Mouse (Mus musculus) forebrain, embryonic 10.5 days (tissue): Measurements from ENCODE around the gene Fam155a. TPM values are rescaled to one million over a fixed set of nuclear protein-coding genes. Genes with fewer than 3 reads are reported as not detected.

Experiments used
- DNase-seq: peaks from one replicate; pipeline ENCODE4 v3.0.0-alpha.2; 2017; ENCODE audit warnings: low spot score; ENCODE audit errors: extremely low spot score
- H3K27ac ChIP-seq: fragments of 300-500 bp; sonication (generic); 2 replicates; pipeline ENCODE4 v1.5.1; 2016; ENCODE audit warnings: mild to moderate bottlenecking
- H3K27me3 ChIP-seq: fragments of 300-500 bp; sonication (generic); 2 replicates; pipeline ENCODE4 v1.6.1; 2016; ENCODE audit warnings: mild to moderate bottlenecking; ENCODE audit not compliant: poor library complexity, severe bottlenecking
- H3K36me3 ChIP-seq: fragments of 300-500 bp; sonication (generic); replicated peaks from 2 replicates; pipeline ENCODE4 v1.6.1; 2016; ENCODE audit warnings: mild to moderate bottlenecking, moderate library complexity
- H3K4me1 ChIP-seq: fragments of 300-500 bp; sonication (generic); 2 replicates; pipeline ENCODE4 v1.6.1; 2016
- H3K4me3 ChIP-seq: fragments of 300-500 bp; sonication (generic); 2 replicates; pipeline ENCODE4 v1.5.1; 2016; ENCODE audit warnings: mild to moderate bottlenecking, moderate library complexity
- H3K9me3 ChIP-seq: fragments of 300-500 bp; sonication (generic); 2 replicates; pipeline ENCODE4 v1.6.1; 2016; ENCODE audit warnings: mild to moderate bottlenecking, moderate library complexity
- WGBS: fragments of 180-500 bp; shearing (Covaris S2); methylation state at CpG from one replicate; pipeline ENCODE4 v1.1.7; 2016; 5-methylcytosine and 5-hydroxymethylcytosine counted together
- polyA plus RNA-seq: library from polyadenylated mRNA; unstranded; fragments of >200 nt; fragmentation: Nextera tagmentation; extraction: Ambion mirVana; gene quantifications from 2 replicates; pipeline ENCODE4 v1.2.1, GENCODE M21; 2016

The Fam155a gene
- polyA plus RNA-seq, 1 experiment from 2014 or later: 0.53 TPM

GRCm38 (mm10) chr8:9264378-9264777 lies 506.6 kb downstream of the Fam155a start:
- peaks cover 6% of the 10 kb centered on the region for H3K4me1 ChIP-seq
- no peak overlapping the region for H3K4me3 ChIP-seq
- WGBS: 93% methylated on average over 8 of the region's 8 CpGs
- DNase-seq: no peak
- H3K36me3 ChIP-seq: no peaks in the 10 kb centered on the region
- no peaks in the 10 kb centered on the region for H3K27me3 ChIP-seq
- H3K9me3 ChIP-seq: no peaks in the 10 kb centered on the region
- H3K27ac ChIP-seq: no peak overlapping the region

- H3K36me3 ChIP-seq: no peaks in the 10 kb centered on the region
- H3K4me1 ChIP-seq: peaks cover 6% of the 10 kb centered on the region
- WGBS: 60% methylated on average over 8 of the region's 8 CpGs
- H3K9me3 ChIP-seq: no peaks in the 10 kb centered on the region
- no peak overlapping the region for H3K4me3 ChIP-seq
- no peak for DNase-seq
- no peaks in the 10 kb centered on the region for H3K27me3 ChIP-seq
- no peak overlapping the region for H3K27ac ChIP-seq
These were observed 509.4 kb downstream of the Fam155a start for GRCm38 (mm10) chr8:9261527-9261926.

DNA sequence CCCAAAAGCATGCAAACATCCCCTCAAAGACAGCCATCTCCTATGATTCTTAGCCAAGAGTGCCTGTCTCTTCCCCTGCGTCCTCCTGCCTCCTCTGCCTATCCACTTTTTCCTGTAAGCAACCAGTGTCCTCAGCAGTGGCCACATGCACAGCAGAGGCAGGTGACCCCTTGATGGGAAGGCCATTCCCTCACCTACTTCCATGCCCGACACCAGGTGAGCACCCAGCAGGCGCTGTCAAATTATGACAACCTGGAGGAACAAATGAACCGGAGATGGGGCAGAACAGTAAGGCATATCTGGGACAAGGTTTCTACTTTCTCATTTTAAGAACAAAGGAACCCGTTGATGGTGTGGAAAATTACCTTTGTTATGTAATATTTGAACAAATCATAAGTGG lies 515.6 kb downstream of the Fam155a start:
- DNase-seq: no peak
- H3K27me3 ChIP-seq: no peaks in the 10 kb centered on the region
- no peak overlapping the region for H3K4me3 ChIP-seq
- 92% methylated on average over 5 of the region's 5 CpGs for WGBS
- no peaks in the 10 kb centered on the region for H3K4me1 ChIP-seq
- no peaks in the 10 kb centered on the region for H3K36me3 ChIP-seq
- no peaks in the 10 kb centered on the region for H3K9me3 ChIP-seq
- H3K27ac ChIP-seq: no peak overlapping the region

DNA sequence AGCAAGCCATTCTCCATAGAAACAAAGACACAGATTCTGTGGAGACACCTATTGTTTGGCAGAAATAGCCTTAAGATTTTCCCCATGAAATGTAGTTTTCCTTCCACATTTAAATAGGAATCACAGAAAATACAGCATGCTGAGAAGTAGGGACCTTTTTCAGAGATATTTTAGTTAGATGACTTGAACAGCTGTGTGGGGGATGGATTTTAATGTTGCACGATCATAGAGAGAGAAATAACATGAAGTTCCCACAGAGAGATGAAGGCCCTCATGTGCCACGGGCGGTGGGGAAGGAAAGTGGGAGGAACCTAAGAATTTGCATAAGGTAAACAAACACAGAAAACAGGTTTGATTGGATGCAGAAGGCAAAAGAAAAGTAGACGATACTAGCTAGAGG lies 518.0 kb downstream of the Fam155a start:
- Histone ChIP-seq H3K27me3 (no peaks in the 10 kb centered on the region), H3K36me3 (no peaks in the 10 kb centered on the region), H3K27ac (no peak overlapping the region), H3K4me1 (no peaks in the 10 kb centered on the region; the same call in none of the 2 replicates), H3K9me3 (no peaks in the 10 kb centered on the region), H3K4me3 (no peak overlapping the region)
- no peak for DNase-seq
- WGBS: 90% methylated on average over 4 of the region's 4 CpGs

GRCm38 (mm10) chr8:9248109-9248821 lies 522.7 kb downstream of the Fam155a start:
- H3K36me3 ChIP-seq: no peaks in the 10 kb centered on the region
- no peak for DNase-seq
- 82% methylated on average over 17 of the region's 17 CpGs for WGBS
- no peaks in the 10 kb centered on the region for H3K9me3 ChIP-seq
- H3K4me1 ChIP-seq: peaks cover 17% of the 10 kb centered on the region
- no peak overlapping the region for H3K27ac ChIP-seq
- H3K4me3 ChIP-seq: no peak overlapping the region
- H3K27me3 ChIP-seq: no peaks in the 10 kb centered on the region

DNA sequence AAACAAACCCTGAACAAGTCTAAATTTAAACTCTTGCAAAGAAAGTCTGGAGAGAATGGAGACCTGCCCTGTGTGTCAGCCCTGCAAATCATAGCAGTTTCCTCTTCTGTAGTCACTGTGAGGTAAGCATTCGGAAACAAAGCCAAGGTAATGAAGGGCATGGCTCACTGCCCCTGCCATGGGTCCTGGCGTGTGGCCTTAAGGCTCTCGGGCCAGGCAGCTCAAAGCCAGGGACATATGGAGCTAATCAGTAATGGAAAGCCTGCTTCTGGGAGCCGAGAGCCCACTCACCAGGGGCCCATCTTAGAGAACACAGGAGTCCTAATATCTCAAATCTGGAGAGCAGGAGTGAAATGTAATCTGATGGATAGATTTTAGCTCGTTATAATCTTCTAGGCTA lies 525.0 kb downstream of the Fam155a start:
- Histone ChIP-seq H3K27me3 (no peaks in the 10 kb centered on the region), H3K36me3 (no peaks in the 10 kb centered on the region), H3K4me3 (no peak overlapping the region), H3K27ac (no peak overlapping the region), H3K4me1 (peaks cover 20% of the 10 kb centered on the region), H3K9me3 (no peaks in the 10 kb centered on the region)
- WGBS: 43% methylated on average over 5 of the region's 5 CpGs
- DNase-seq: no peak

GRCm38 (mm10) chr8:9240996-9241395 lies 530.0 kb downstream of the Fam155a start:
- DNase-seq: no peak
- H3K27ac ChIP-seq: no peak overlapping the region
- 54% methylated on average over 5 of the region's 5 CpGs for WGBS

GRCm38 (mm10) chr8:9239741-9240140 lies 531.2 kb downstream of the Fam155a start:
- no peak overlapping the region for H3K27ac ChIP-seq
- H3K9me3 ChIP-seq: no peaks in the 10 kb centered on the region
- no peak for DNase-seq
- 90% methylated on average over 11 of the region's 11 CpGs for WGBS
- H3K4me3 ChIP-seq: no peak overlapping the region
- H3K36me3 ChIP-seq: no peaks in the 10 kb centered on the region
- H3K27me3 ChIP-seq: no peaks in the 10 kb centered on the region
- H3K4me1 ChIP-seq: peaks cover 15% of the 10 kb centered on the region

More at GRCm38 (mm10) chr8:9240996-9241395, 530.0 kb downstream of the Fam155a start:
- Histone ChIP-seq H3K4me1 (peaks cover 18% of the 10 kb centered on the region), H3K9me3 (no peaks in the 10 kb centered on the region), H3K27me3 (no peaks in the 10 kb centered on the region), H3K36me3 (no peaks in the 10 kb centered on the region), H3K4me3 (no peak overlapping the region)

- no peak for DNase-seq
- Histone ChIP-seq H3K9me3 (no peaks in the 10 kb centered on the region), H3K4me3 (no peak overlapping the region), H3K4me1 (peaks cover 12% of the 10 kb centered on the region), H3K27ac (no peak overlapping the region), H3K27me3 (no peaks in the 10 kb centered on the region), H3K36me3 (no peaks in the 10 kb centered on the region)
- 90% methylated on average over 9 of the region's 9 CpGs for WGBS
These were observed 532.0 kb downstream of the Fam155a start for GRCm38 (mm10) chr8:9238974-9239373.

- peak; percentile 82 for DNase-seq
- H3K9me3 ChIP-seq: no peaks in the 10 kb centered on the region
- H3K27ac ChIP-seq: no peak overlapping the region
- H3K27me3 ChIP-seq: no peaks in the 10 kb centered on the region
- H3K4me1 ChIP-seq: peaks cover 5% of the 10 kb centered on the region
- WGBS: 10% methylated on average over 12 of the region's 12 CpGs
- H3K4me3 ChIP-seq: no peak overlapping the region
- no peaks in the 10 kb centered on the region for H3K36me3 ChIP-seq
These were observed 537.5 kb downstream of the Fam155a start for GRCm38 (mm10) chr8:9233326-9233919.

DNA sequence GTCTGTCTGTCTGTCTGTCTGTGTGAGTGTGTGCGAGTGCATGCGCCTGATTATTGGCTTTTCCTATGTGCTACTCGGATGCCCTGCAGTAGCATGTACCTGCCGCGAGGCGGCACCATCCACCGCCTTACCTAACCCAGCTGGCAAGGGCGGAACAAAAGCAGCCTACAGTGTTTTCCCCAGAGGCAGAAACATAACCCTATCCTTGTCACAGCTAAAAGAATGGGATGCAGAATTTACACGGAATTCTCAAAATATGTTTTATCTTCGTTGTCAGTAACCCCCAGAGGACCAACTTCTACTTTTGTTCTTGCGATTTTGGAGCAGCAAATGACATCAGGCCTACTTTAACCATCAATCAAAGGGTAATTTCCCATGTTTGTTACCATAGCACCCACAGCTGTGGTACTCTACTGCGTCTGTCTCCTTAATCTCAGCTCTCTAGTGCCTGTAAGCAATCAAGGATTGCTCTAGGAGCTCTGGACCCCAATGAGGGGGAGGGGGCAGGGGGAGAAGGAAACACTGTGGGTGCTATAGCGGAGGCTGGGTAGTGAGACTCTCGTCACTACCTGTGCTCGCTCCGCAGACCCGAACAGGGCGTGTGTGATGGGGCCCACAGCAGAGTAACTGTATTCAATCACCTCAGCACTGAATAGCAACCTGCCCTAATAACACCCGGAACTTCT lies 543.0 kb downstream of the Fam155a start:
- no peaks in the 10 kb centered on the region for H3K27me3 ChIP-seq
- DNase-seq: peak; percentile 70
- H3K27ac ChIP-seq: peak overlapping the region; percentile 54; the same call in 1 of the 2 replicates
- H3K36me3 ChIP-seq: no peaks in the 10 kb centered on the region
- peaks cover 8% of the 10 kb centered on the region for H3K4me1 ChIP-seq
- WGBS: 42% methylated on average over 19 of the region's 19 CpGs
- no peak overlapping the region for H3K4me3 ChIP-seq
- no peaks in the 10 kb centered on the region for H3K9me3 ChIP-seq

- no peaks in the 10 kb centered on the region for H3K9me3 ChIP-seq
- H3K27ac ChIP-seq: no peak overlapping the region
- no peak for DNase-seq
- H3K4me3 ChIP-seq: no peak overlapping the region
- no peaks in the 10 kb centered on the region for H3K27me3 ChIP-seq
- WGBS: 86% methylated on average over 7 of the region's 7 CpGs
- no peaks in the 10 kb centered on the region for H3K36me3 ChIP-seq
- H3K4me1 ChIP-seq: peaks cover 8% of the 10 kb centered on the region
These were observed 544.2 kb downstream of the Fam155a start for GRCm38 (mm10) chr8:9226767-9227166.

- H3K9me3 ChIP-seq: peaks cover 3% of the 10 kb centered on the region; the same call in 1 of the 2 replicates
- H3K27me3 ChIP-seq: no peaks in the 10 kb centered on the region
- no peak overlapping the region for H3K27ac ChIP-seq
- WGBS: 72% methylated on average over 4 of the region's 4 CpGs
- no peak for DNase-seq
- peaks cover 5% of the 10 kb centered on the region; the same call in 1 of the 2 replicates for H3K4me1 ChIP-seq
- H3K36me3 ChIP-seq: no peaks in the 10 kb centered on the region
- no peak overlapping the region for H3K4me3 ChIP-seq
These were observed 559.2 kb downstream of the Fam155a start for GRCm38 (mm10) chr8:9211751-9212150.
